In genomic region chr19:6343066-6343925, GRCm38 (mm10) we compare ENCODE assay signal across 14 mouse cellular contexts. TPM values are rescaled to one million over a fixed set of nuclear protein-coding genes. Genes with fewer than 3 reads are reported as not detected.
DNase-seq lines count a peak whose midpoint lies in the region; ATAC-seq and TF ChIP-seq lines count a peak whose summit lies in the region.
"Had no signal": no experiment of that assay in that cellular context is flagged by ENCODE, and none has a peak within 500 bp of the region (broad histone marks: within the 10 kb centered on the region; RNA-seq: fewer than 3 reads in every experiment).

No protein-coding gene starts in this region.

- peak overlapping the region; percentile 94 for H3K4me3 ChIP-seq in gastrocnemius, adult 2 months
- H3K4me3 ChIP-seq in lung, embryonic 14.5 days (ENCODE audit: low read depth, low read length), result no peak overlapping the region
- no peak overlapping the region for H3K4me3 ChIP-seq in lung, adult 2 months (replicated peaks; ENCODE audit: extremely low read depth, low read depth, low read length)
- H3K4me3 ChIP-seq in bone marrow, adult 2 months (replicated peaks; ENCODE audit: control insufficient read depth, low read depth, low read length), result peak overlapping the region; percentile 20
- H3K4me3 ChIP-seq: embryonic facial prominence, embryonic 13.5 days; forebrain, embryonic 10.5 days; hindbrain, embryonic 13.5 days; layer of hippocampus, adult 2 months; limb, embryonic 13.5 days had no signal

- intact Hi-C loops in gastrocnemius, adult 2 months (cut with DNase I), result no loop called here

- peak; percentile 18 for DNase-seq in gastrocnemius, adult 2 months
- no peak for DNase-seq in gastrocnemius, postnatal 25 days
- no peak for DNase-seq in lung, embryonic 14.5 days
- no peak for DNase-seq in lung, adult 2 months
- DNase-seq in naive thymus-derived CD4-positive, alpha-beta T cell, adult 2 months (ENCODE audit: low read depth), result peak; percentile 46
- DNase-seq in urinary bladder, postnatal 10 days (ENCODE audit: low spot score), result no peak
- DNase-seq: kidney, adult 9 months had no signal

- H3K9ac ChIP-seq in lung, embryonic 14.5 days, result no peak overlapping the region
- H3K9ac ChIP-seq: embryonic facial prominence, embryonic 13.5 days; hindbrain, embryonic 13.5 days; limb, embryonic 13.5 days had no signal

- peak overlapping the region; percentile 89 for H3K27ac ChIP-seq in gastrocnemius, adult 2 months
- H3K27ac ChIP-seq in lung, embryonic 14.5 days (ENCODE audit: low read depth), result no peak overlapping the region
- peak overlapping the region; percentile 0; the same call in 1 of the 2 replicates for H3K27ac ChIP-seq in bone marrow, adult 2 months (ENCODE audit: control insufficient read depth, insufficient read depth, low read depth, low read length, poor library complexity)
- H3K27ac ChIP-seq: embryonic facial prominence, embryonic 13.5 days; forebrain, embryonic 10.5 days; hindbrain, embryonic 13.5 days; layer of hippocampus, adult 2 months; limb, embryonic 13.5 days; macrophage had no signal

- H3K9me3 ChIP-seq in lung, embryonic 14.5 days (ENCODE audit: low read depth, low read length), result no peaks in the 10 kb centered on the region
- H3K9me3 ChIP-seq: embryonic facial prominence, embryonic 13.5 days; forebrain, embryonic 10.5 days; hindbrain, embryonic 13.5 days; limb, embryonic 13.5 days had no signal

- H3K36me3 ChIP-seq in lung, embryonic 14.5 days (ENCODE audit: insufficient read depth), result peaks cover 57% of the 10 kb centered on the region

- TF ChIP-seq POLR2A in lung, adult 2 months (IDR thresholded peaks at IDR 0.05; ENCODE audit: borderline replicate concordance, extremely low read depth, low read depth, low read length), result no peak
- TF ChIP-seq POLR2A in bone marrow, adult 2 months (IDR thresholded peaks at IDR 0.05; ENCODE audit: borderline replicate concordance, control insufficient read depth, low read depth, low read length), result no peak

- H3K4me2 ChIP-seq in lung, embryonic 14.5 days, result peak overlapping the region; percentile 99; the same call in 1 of the 2 replicates
- H3K4me2 ChIP-seq: embryonic facial prominence, embryonic 13.5 days; hindbrain, embryonic 13.5 days had no signal

- no peaks in the 10 kb centered on the region for H3K27me3 ChIP-seq in lung, embryonic 14.5 days (ENCODE audit: insufficient read depth, low read length)
- H3K27me3 ChIP-seq: embryonic facial prominence, embryonic 13.5 days; limb, embryonic 13.5 days had no signal

- WGBS in lung, embryonic 14.5 days, result 76% methylated on average over 19 of the region's 19 CpGs
- 70% methylated on average over 19 of the region's 19 CpGs for WGBS in lung, adult 2 months
- 60% methylated on average over 19 of the region's 19 CpGs for WGBS in bone marrow, adult 2 months

- ATAC-seq in lung, embryonic 14.5 days (ENCODE audit: insufficient read depth), result no peak

- H3K4me1 ChIP-seq in lung, embryonic 14.5 days (ENCODE audit: insufficient read depth), result no peaks in the 10 kb centered on the region; the same call in 1 of the 2 replicates
- H3K4me1 ChIP-seq in lung, adult 2 months (ENCODE audit: control insufficient read depth, insufficient read depth, low read length), result peaks cover 18% of the 10 kb centered on the region
- H3K4me1 ChIP-seq in bone marrow, adult 2 months (ENCODE audit: control insufficient read depth, insufficient read depth, low read length), result peaks cover 16% of the 10 kb centered on the region

- TF ChIP-seq CTCF in gastrocnemius, adult 2 months (IDR thresholded peaks at IDR 0.05), result no peak
- TF ChIP-seq CTCF in lung, embryonic 14.5 days (IDR thresholded peaks at IDR 0.05; ENCODE audit: low read depth), result no peak
- TF ChIP-seq CTCF in lung, adult 2 months (IDR thresholded peaks at IDR 0.05; ENCODE audit: insufficient read depth, low read length), result no peak
- TF ChIP-seq CTCF in bone marrow, adult 2 months (IDR thresholded peaks at IDR 0.05; ENCODE audit: control insufficient read depth, insufficient read depth, low read length), result peak; percentile 18; the same call in 1 of the 2 replicates

RNA-seq across cellular contexts. Expression of gene Map4k2, which starts 2.4 kb away (rescaled TPM):
- 10 to 100 TPM; 13.1 to 14.2 TPM for total RNA-seq in gastrocnemius, adult 2 months (2021)
- 10 to 100 TPM in 1 of 2 experiments, 1 to 10 TPM in 1; 9.2 to 14.6 TPM for total RNA-seq in gastrocnemius, postnatal 25 days (2021)
- 13.4 and 22.2 TPM in 2 replicates for polyA plus RNA-seq in lung, embryonic 14.5 days (2014; fragmentation: Nextera tagmentation; extraction: Ambion mirVana)
- polyA plus RNA-seq in lung, adult 2 months (2012; rRNA removed), result 303 and 441 TPM in 2 replicates
- polyA plus RNA-seq in bone marrow, adult 2 months (2011; ENCODE audit: insufficient read depth, insufficient read length, low replicate concordance, missing spikeins), result 128 and 324 TPM in 2 replicates

RNA-seq across cellular contexts. Expression of gene Men1, which starts 8.5 kb away (rescaled TPM):
- 1 to 10 TPM; 7.0 to 7.8 TPM for total RNA-seq in gastrocnemius, adult 2 months (2021)
- 1 to 10 TPM; 5.0 to 7.0 TPM for total RNA-seq in gastrocnemius, postnatal 25 days (2021)
- 60.3 and 68.6 TPM in 2 replicates for polyA plus RNA-seq in lung, embryonic 14.5 days (2014; fragmentation: Nextera tagmentation; extraction: Ambion mirVana)
- 52.1 and 56.2 TPM in 2 replicates for polyA plus RNA-seq in lung, adult 2 months (2012; rRNA removed)
- 17.7 and 33.1 TPM in 2 replicates for polyA plus RNA-seq in bone marrow, adult 2 months (2011; ENCODE audit: insufficient read depth, insufficient read length, low replicate concordance, missing spikeins)

RNA-seq across cellular contexts. Expression of gene Sf1, which starts 20.2 kb away (rescaled TPM):
- total RNA-seq in gastrocnemius, adult 2 months (2021), result 10 to 100 TPM; 95.2 to 98.6 TPM
- total RNA-seq in gastrocnemius, postnatal 25 days (2021), result 10 to 100 TPM; 65.5 to 75.2 TPM
- 177 and 200 TPM in 2 replicates for polyA plus RNA-seq in lung, embryonic 14.5 days (2014; fragmentation: Nextera tagmentation; extraction: Ambion mirVana)
- 136 and 194 TPM in 2 replicates for polyA plus RNA-seq in lung, adult 2 months (2012; rRNA removed)
- polyA plus RNA-seq in bone marrow, adult 2 months (2011; ENCODE audit: insufficient read depth, insufficient read length, low replicate concordance, missing spikeins), result 120 and 184 TPM in 2 replicates

RNA-seq across cellular contexts. Expression of gene Cdc42bpg, which starts 37.0 kb away (rescaled TPM):
- total RNA-seq in gastrocnemius, adult 2 months (2021), result 1 to 10 TPM; 6.0 to 6.4 TPM
- total RNA-seq in gastrocnemius, postnatal 25 days (2021), result 1 to 10 TPM; 4.0 to 5.1 TPM
- polyA plus RNA-seq in lung, embryonic 14.5 days (2014; fragmentation: Nextera tagmentation; extraction: Ambion mirVana), result 0.82 and 1.2 TPM in 2 replicates
- polyA plus RNA-seq in lung, adult 2 months (2012; rRNA removed), result 132 and 133 TPM in 2 replicates
- 7.2 and 13.6 TPM in 2 replicates for polyA plus RNA-seq in bone marrow, adult 2 months (2011; ENCODE audit: insufficient read depth, insufficient read length, low replicate concordance, missing spikeins)

RNA-seq across cellular contexts. Expression of gene Pygm, which starts 40.9 kb away (rescaled TPM):
- total RNA-seq in gastrocnemius, adult 2 months (2021), result over 10,000 TPM in 1 of 2 experiments, 1,000 to 10,000 TPM in 1; 6,181 to 10,031 TPM
- total RNA-seq in gastrocnemius, postnatal 25 days (2021), result 1,000 to 10,000 TPM; 5,552 to 6,904 TPM
- polyA plus RNA-seq in lung, embryonic 14.5 days (2014; fragmentation: Nextera tagmentation; extraction: Ambion mirVana), result 6.1 and 9.3 TPM in 2 replicates
- 32.8 and 135 TPM in 2 replicates for polyA plus RNA-seq in lung, adult 2 months (2012; rRNA removed)
- 3.7 and 4.3 TPM in 2 replicates for polyA plus RNA-seq in bone marrow, adult 2 months (2011; ENCODE audit: insufficient read depth, insufficient read length, low replicate concordance, missing spikeins)

Comparison
In these comparisons a context has a peak if more than half of its experiments do, and no peak if none do; other contexts are left out.
1. DNase-seq: peak in gastrocnemius, adult 2 months (single experiment) and naive thymus-derived CD4-positive, alpha-beta T cell, adult 2 months (single experiment); none in gastrocnemius, postnatal 25 days (single experiment), lung, embryonic 14.5 days (single experiment), lung, adult 2 months (single experiment) and urinary bladder, postnatal 10 days (single experiment).
2. H3K4me3 ChIP-seq: peak in gastrocnemius, adult 2 months (single experiment) and bone marrow, adult 2 months (single experiment); none in lung, embryonic 14.5 days (single experiment) and lung, adult 2 months (single experiment).